Mouse (Mus musculus) cortical plate, adult 2 months (tissue): ENCODE measurements around the gene Ocm. TPM values are rescaled to one million over a fixed set of nuclear protein-coding genes. Genes with fewer than 3 reads are reported as not detected.
"Not testable (repeated sequence)": the region's sequence is repeated elsewhere in the genome, so short reads cannot be mapped to it uniquely, and the experiment has no call there.

Experiments
- H3K27ac ChIP-seq: fragments of 200-500 bp; 2 replicates; pipeline ENCODE4 v1.5.1; 2012; ENCODE audit warnings: low read length, control low read depth, inconsistent platforms; ENCODE audit not compliant: insufficient read depth
- H3K4me1 ChIP-seq: fragments of 200-500 bp; 2 replicates; pipeline ENCODE4 v1.6.1; 2011; ENCODE audit warnings: low read length; ENCODE audit not compliant: control insufficient read depth, insufficient read depth
- H3K4me3 ChIP-seq: fragments of 200-500 bp; 2 replicates; pipeline ENCODE4 v1.5.1; 2011; ENCODE audit warnings: mild to moderate bottlenecking, low read length, control low read depth; ENCODE audit not compliant: insufficient read depth
- CTCF ChIP-seq: fragments of 200-500 bp; IDR thresholded peaks from 2 replicates; pipeline ENCODE4 v1.5.1; 2011; ENCODE audit warnings: mild to moderate bottlenecking, control low read depth, low read length; ENCODE audit not compliant: insufficient read depth; ENCODE audit errors: extremely low read depth
- POLR2A ChIP-seq: fragments of 200-500 bp; IDR thresholded peaks from 2 replicates; pipeline ENCODE4 v1.6.1; 2011; ENCODE audit warnings: mild to moderate bottlenecking, low read length, control low read depth; ENCODE audit not compliant: insufficient read depth; ENCODE audit errors: extremely low read depth
- polyA plus RNA-seq: library from polyadenylated mRNA; depleted of rRNA; stranded (reverse); fragments of >200 nt; gene quantifications from 2 replicates; pipeline ENCODE4 v1.2.3, GENCODE M21; 2012

Ocm gene
- polyA plus RNA-seq, 1 experiment, result 1.8 TPM

DNA sequence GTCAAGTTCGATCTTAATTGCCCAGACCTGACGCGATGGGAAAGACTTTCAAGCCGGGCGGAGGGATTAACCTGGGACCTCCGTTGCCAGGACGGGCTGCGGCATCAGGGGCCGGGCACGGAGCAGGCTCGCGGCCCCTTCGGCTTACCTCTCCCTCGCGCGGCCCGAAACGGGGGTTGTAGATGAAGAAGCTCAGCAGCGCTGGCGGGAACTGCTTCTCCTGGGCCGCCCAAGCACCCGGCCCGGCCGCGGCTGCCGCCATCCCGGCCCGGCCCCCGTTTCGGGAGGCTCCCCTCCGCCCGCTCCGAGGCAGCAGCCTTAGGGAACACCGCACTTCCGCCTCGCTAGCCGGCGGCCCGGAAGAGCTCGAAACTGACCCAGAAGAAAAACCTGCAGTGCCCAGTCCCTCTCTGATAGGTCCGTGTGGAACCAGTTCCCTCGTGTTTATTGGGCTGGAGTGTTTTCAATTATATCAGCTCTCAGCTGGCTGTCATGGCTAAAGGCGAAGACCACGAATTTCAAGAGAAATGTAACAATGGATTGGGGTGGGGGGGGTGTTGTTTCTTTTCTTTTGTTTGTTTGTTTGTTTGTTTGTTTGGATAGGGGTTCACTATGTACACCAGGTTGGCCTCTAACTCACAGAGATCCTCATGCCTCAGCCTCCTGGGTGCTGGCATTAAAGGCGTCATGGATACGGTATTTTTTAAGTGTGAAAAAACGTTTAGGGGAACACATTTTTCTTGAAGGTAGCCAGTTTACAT is 11.7 kb downstream of the Ocm start, which contains the start of gene Ccz1:
Ccz1 (minus strand) TSS at position 327 of the 761 bp plus-strand sequence.
- Histone ChIP-seq H3K4me1 (no peaks in the 10 kb centered on the region; the same call in 1 of the 2 replicates), H3K4me3 (peak within 1 kb of the TSS; percentile 85), H3K27ac (no peak within 1 kb of the TSS)
- TF ChIP-seq CTCF (no peak), POLR2A (peak; percentile 41; the same call in 1 of the 2 replicates)

GRCm38 (mm10) chr5:144013366-144014134 is 12.9 kb downstream of the Ocm start:
- H3K4me3 ChIP-seq, result peak overlapping the region; percentile 85; the same call in 1 of the 2 replicates
- H3K4me1 ChIP-seq, H3K27ac ChIP-seq: not testable (repeated sequence)

- Histone ChIP-seq H3K27ac (no peak overlapping the region), H3K4me3 (no peak overlapping the region), H3K4me1 (no peaks in the 10 kb centered on the region)
- TF ChIP-seq POLR2A, result no peak
- no peak for TF ChIP-seq CTCF
Observed at GRCm38 (mm10) chr5:144002461-144003192, 23.8 kb downstream of the Ocm start.

- Histone ChIP-seq H3K4me1 (peaks cover 3% of the 10 kb centered on the region), H3K4me3 (no peak overlapping the region), H3K27ac (no peak overlapping the region)
- TF ChIP-seq POLR2A, result no peak
- no peak for TF ChIP-seq CTCF
Observed at GRCm38 (mm10) chr5:143999409-143999808, 27.1 kb downstream of the Ocm start.

GRCm38 (mm10) chr5:143994632-143995365 is 31.7 kb downstream of the Ocm start:
- H3K4me3 ChIP-seq, result no peak overlapping the region
- H3K27ac ChIP-seq, result no peak overlapping the region
- TF ChIP-seq POLR2A (no peak), CTCF (peak; percentile 38)
- H3K4me1 ChIP-seq, result peaks cover 3% of the 10 kb centered on the region

DNA sequence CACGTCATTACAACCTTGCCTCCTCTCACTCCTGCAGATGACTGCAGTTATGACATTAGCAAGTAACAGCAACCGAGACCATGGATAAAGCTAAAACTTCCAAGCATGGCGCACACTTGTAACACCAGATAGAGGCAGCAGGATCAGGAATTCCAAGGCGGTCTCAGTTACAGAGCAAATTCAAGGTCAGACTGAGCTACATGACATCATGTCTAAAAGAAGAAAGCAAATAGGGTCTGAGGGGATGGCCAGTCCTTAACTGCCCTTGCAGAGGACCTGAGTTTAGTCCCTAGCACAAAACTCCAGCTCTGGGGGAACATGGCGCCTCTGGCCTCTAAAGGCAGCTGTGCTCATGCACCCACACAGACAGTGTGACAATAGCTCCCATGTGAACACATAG is 32.6 kb downstream of the Ocm start:
- no peak overlapping the region for H3K4me3 ChIP-seq
- no peak overlapping the region for H3K27ac ChIP-seq
- TF ChIP-seq POLR2A (no peak), CTCF (no peak)

DNA sequence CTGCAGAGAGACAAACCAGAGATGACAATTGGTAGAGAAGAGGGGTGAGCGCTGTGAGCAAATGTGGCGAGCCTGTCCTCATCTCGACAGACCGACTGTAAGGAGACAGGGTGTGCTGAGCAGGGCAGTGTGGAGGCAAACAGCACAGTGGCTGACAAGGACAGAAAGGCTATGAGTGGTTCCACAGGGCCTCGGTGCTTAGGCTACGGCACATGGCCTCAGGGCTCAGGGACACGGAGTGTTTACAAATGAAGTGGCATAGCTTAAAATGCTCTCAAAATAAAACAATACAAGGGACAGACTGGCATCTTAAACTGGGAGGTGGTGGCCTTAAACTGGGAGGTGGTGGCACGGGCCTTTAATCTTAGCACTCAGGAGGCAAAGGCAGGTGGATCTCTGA is 33.2 kb downstream of the Ocm start:
- Histone ChIP-seq H3K27ac (no peak overlapping the region), H3K4me1 (peaks cover 3% of the 10 kb centered on the region), H3K4me3 (no peak overlapping the region)
- TF ChIP-seq POLR2A (no peak), CTCF (no peak)

More for the DNA sequence above, 32.6 kb downstream of the Ocm start:
- peaks cover 3% of the 10 kb centered on the region for H3K4me1 ChIP-seq

DNA sequence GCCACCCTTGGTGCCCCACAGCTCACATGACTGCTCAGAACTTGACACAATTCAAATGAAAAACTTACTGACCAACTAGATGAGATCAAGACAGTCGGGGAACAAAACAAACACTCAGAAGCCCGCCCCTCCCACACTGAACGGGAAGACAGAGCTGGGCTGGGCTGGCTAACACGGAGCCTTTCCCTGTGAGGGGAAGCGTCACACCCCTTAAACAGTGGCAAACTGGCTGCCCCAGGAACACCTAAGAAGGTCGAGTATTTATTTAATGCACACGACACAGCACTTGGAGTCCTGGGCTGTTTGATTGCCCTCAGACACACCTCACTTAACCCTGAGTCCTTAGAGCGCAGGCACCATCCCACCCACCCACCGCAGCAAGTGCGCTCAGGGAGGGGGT is 33.8 kb downstream of the Ocm start:
- H3K4me3 ChIP-seq, result no peak overlapping the region
- H3K27ac ChIP-seq, result no peak overlapping the region
- TF ChIP-seq POLR2A (no peak), CTCF (no peak)
- H3K4me1 ChIP-seq, result peaks cover 3% of the 10 kb centered on the region

GRCm38 (mm10) chr5:143990086-143990485 is 36.4 kb downstream of the Ocm start:
- no peak for TF ChIP-seq CTCF
- no peak for TF ChIP-seq POLR2A
- Histone ChIP-seq H3K4me1 (peaks cover 3% of the 10 kb centered on the region), H3K4me3 (no peak overlapping the region), H3K27ac (no peak overlapping the region)
